Mouse (Mus musculus): ENCODE data around the gene Krtcap2.

Krtcap2 gene

GRCm38 (mm10) chr3:89246261-89247100, 715 bp downstream of the Krtcap2 start, which contains the start of gene Trim46:
TSS of gene Trim46 (minus strand) at chr3:89246309.
- DNase-seq (ENCODE audit: low spot score): peak; percentile 89

- DNase-seq (ENCODE audit: low spot score): no peak
These were observed 1.7 kb downstream of the Krtcap2 start for GRCm38 (mm10) chr3:89247466-89247865.

- DNase-seq (ENCODE audit: low spot score): peak; percentile 76
These were observed 4.8 kb downstream of the Krtcap2 start for GRCm38 (mm10) chr3:89250435-89251040.

GRCm38 (mm10) chr3:89251365-89251895, 5.7 kb downstream of the Krtcap2 start:
- DNase-seq (ENCODE audit: low spot score): no peak

DNA sequence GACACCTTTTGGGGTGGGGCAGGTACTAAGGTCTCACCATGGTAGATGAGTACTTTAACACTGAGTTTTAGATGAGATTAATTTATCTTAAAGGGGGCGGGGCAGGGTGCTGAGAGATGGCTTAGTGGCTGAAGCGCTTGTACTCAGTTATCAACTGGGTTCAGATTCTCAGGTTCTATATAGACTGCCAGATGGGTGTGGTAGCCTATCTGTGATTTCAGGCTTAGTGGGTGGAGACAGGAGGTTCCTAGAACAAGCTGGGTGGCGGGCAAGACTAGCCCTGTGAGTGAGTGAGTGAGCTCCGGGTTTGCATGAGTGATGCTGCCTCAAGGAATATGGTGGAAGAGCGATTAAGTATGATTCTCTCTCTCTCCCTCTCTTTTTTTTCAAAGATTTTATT, 9.2 kb downstream of the Krtcap2 start:
- no peak for DNase-seq (ENCODE audit: low spot score)

DNA sequence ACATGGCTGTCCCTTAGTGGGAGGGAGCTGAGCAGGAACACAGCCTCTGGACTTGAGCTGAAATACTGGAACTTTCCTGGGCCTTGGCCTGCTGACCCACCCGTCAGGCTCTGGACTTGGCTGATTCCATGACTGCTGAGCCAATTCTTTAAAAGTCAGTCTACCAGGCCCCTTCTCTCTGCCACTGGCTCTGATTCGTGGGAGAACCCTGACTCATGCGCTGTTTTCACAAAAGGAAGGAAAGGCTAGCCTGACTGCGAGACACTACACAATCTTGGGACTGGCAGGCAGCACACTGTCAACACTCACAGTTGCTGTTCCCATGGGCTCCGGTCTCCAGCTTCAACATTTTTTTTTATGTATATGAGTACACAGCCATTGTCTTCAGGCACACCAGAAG, 10.4 kb downstream of the Krtcap2 start:
- no peak for DNase-seq (ENCODE audit: low spot score)

- no peak for DNase-seq (ENCODE audit: low spot score)
These were observed 13.3 kb downstream of the Krtcap2 start, which contains the start of gene Dpm3 for GRCm38 (mm10) chr3:89259076-89259475. TSS of gene Dpm3 (plus strand) at chr3:89259358.

DNA sequence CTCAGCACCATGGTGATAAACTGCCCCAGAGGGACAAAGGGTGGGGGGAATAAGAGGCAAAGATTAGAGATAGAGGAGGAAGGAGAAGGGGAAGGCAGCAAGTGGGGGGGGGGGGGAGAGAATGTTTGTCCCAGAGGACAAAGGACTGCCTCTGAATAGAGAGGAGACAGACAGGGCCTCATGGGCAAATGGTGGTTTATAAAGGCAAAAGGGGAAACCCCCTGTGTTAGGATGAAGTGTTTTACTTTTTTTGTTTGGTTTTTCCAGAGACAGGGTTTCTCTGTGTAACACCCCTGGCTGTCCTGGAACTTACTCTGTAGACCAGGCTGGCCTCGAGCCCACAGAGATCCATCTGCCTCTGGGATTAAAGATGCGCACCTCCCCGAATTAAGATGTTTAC, 14.4 kb downstream of the Krtcap2 start:
- no peak for DNase-seq (ENCODE audit: low spot score)

GRCm38 (mm10) chr3:89262417-89262816, 16.7 kb downstream of the Krtcap2 start:
- DNase-seq (ENCODE audit: low spot score): no peak

DNA sequence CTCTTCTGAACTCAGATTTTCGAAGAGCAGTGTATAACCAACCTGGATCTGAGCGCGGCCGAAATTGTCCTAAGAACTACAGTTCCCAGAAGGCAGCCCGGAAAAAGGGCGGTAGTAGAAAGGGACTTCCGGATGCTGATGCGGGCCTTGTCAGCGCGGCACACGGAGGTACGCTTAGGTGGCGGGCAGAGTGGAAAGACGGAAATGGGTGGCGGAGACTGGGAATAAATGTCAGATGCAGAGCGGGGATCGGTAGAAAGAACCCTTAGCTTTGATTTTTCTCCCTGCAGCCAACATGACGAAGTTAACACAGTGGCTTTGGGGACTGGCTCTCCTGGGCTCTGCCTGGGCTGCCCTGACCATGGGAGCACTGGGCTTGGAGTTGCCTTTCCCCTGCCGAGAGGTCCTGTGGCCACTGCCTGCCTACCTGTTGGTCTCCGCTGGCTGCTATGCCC, 20.7 kb downstream of the Krtcap2 start:
- DNase-seq (ENCODE audit: low spot score): peak; percentile 85

GRCm38 (mm10) chr3:89268916-89269315, 23.1 kb downstream of the Krtcap2 start:
- DNase-seq (ENCODE audit: low spot score): no peak

GRCm38 (mm10) chr3:89270051-89270755, 24.4 kb downstream of the Krtcap2 start, which contains the start of gene Slc50a1:
TSS of gene Slc50a1 (minus strand) at chr3:89270570.
- peak; percentile 88 for DNase-seq (ENCODE audit: low spot score)

GRCm38 (mm10) chr3:89270891-89271290, 25.1 kb downstream of the Krtcap2 start:
- DNase-seq (ENCODE audit: low spot score): peak; percentile 69

- peak; percentile 46 for DNase-seq (ENCODE audit: low spot score)
These were observed 26.0 kb downstream of the Krtcap2 start for GRCm38 (mm10) chr3:89271760-89272159.

DNA sequence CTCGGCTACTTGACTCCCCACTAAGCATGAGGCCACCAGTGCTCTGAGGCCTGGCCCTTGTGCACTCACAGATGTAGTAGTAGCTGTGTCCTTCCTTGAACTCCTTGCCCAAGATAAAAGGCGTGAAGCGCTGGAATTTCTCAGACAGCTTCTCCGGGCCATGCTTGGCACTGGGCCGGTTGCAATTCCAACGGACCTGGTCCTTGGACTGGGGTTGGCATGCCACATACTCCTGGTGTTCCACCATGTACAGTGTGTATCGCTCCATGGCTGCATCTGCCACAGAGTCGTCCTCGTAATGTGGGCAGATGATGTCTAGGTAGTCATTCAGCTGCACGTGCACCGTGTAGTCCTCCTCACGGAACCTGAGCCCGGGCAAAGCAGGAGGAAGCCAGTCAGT, 30.3 kb downstream of the Krtcap2 start:
- DNase-seq (ENCODE audit: low spot score): no peak

DNA sequence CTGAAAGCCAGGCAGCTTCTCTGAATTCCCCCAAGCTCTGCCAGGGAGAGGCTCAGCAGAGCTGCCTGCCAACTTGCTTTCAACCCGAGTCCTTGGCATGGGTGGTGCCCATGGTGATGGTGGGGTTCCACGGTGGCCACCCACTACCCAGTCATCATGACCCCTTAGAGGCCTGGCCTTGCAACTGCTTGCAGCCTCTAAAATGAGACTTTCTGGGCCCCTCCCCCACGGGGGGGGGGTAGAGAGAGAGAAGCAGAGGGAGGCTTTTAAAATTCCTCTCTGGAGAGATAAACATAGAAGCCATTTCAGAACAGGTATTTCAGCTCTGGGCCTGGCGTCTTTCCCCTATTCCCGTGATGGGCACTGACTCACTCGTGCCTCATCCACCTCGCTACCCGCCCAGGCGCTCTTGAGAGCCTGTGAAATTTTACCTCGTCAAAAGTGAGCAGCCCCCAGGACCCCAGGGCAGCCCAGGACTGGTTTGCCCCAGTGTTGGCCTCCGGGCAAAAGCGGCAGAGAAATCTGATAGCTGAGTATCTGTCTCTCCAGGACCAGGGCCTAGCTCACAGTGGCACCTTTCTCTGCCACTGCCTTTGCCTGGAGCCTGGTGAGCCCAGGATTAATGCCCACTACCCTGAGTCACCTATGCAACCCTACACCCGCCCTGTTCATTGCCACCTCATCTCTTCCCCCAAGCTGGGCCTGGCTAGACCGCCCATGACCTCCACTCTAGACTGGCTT, 31.7 kb downstream of the Krtcap2 start:
- DNase-seq (ENCODE audit: low spot score): peak; percentile 79

GRCm38 (mm10) chr3:89278107-89278506, 32.3 kb downstream of the Krtcap2 start:
- DNase-seq (ENCODE audit: low spot score): peak; percentile 26

DNA sequence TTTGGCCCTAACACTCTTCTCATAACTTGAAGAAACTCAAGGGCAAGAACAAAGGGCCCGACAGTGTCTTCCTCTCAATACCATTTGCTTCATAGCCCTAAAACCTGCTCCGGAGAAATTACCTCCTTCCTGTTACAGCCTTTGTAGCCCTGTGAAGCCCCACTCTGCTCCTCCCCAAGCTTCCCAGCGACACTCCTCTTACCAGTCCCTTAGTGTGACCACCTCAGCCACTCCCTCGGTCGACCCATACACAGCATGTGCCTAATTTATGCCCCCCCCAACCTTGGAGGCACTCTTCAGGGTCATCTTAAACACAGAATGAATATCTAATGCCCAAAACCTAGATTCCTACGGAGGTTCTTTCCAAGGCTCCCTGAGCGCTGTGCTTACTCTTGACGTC, 32.9 kb downstream of the Krtcap2 start:
- peak; percentile 12 for DNase-seq (ENCODE audit: low spot score)

- DNase-seq (ENCODE audit: low spot score): peak; percentile 91
These were observed 33.6 kb downstream of the Krtcap2 start for GRCm38 (mm10) chr3:89279153-89279890.

GRCm38 (mm10) chr3:89280050-89280605, 34.4 kb downstream of the Krtcap2 start:
- DNase-seq (ENCODE audit: low spot score): peak; percentile 46

Data from urinary bladder, postnatal 14 days (tissue).